Mouse (Mus musculus): ENCODE data around the gene Zfp609. TPM values are rescaled to one million over a fixed set of nuclear protein-coding genes. Genes with fewer than 3 reads are reported as not detected.
A peak's percentile ranks its signal among the peaks of the same experiment; 100 is the strongest.

Zfp609 gene
- polyA plus RNA-seq, 1 experiment from 2014 or later: 8.6 TPM

- peak overlapping the region; percentile 56 for H3K27ac ChIP-seq (replicated peaks)
- no peaks in the 10 kb centered on the region for H3K27me3 ChIP-seq
- ATAC-seq (ENCODE audit: low read depth): no peak
- 55% methylated on average over 7 of the region's 7 CpGs for WGBS
- H3K4me2 ChIP-seq: no peak overlapping the region
- H3K4me3 ChIP-seq: no peak overlapping the region
- H3K4me1 ChIP-seq (replicated peaks): peaks cover 27% of the 10 kb centered on the region
- no peaks in the 10 kb centered on the region for H3K9me3 ChIP-seq
- no peak overlapping the region for H3K9ac ChIP-seq
- peaks cover 5% of the 10 kb centered on the region; the same call in 1 of the 2 replicates for H3K36me3 ChIP-seq
Measured at GRCm38 (mm10) chr9:65755673-65756375, 71.5 kb downstream of the Zfp609 start.

- Histone ChIP-seq H3K9me3 (no peaks in the 10 kb centered on the region), H3K9ac (no peak overlapping the region), H3K4me1 (replicated peaks) (peaks cover 20% of the 10 kb centered on the region), H3K36me3 (peaks cover 5% of the 10 kb centered on the region; the same call in 1 of the 2 replicates), H3K4me3 (no peak overlapping the region), H3K27ac (replicated peaks) (no peak overlapping the region), H3K27me3 (no peaks in the 10 kb centered on the region), H3K4me2 (no peak overlapping the region)
- WGBS: 77% methylated on average over 1 of the region's 1 CpGs
- ATAC-seq (ENCODE audit: low read depth): no peak
Measured at GRCm38 (mm10) chr9:65755164-65755563, 72.2 kb downstream of the Zfp609 start.

GRCm38 (mm10) chr9:65752632-65753031 is 74.7 kb downstream of the Zfp609 start:
- no peak overlapping the region for H3K9ac ChIP-seq
- WGBS: 94% methylated on average over 3 of the region's 3 CpGs
- H3K4me1 ChIP-seq (replicated peaks): peaks cover 24% of the 10 kb centered on the region
- H3K4me2 ChIP-seq: no peak overlapping the region
- no peak overlapping the region for H3K4me3 ChIP-seq
- no peaks in the 10 kb centered on the region for H3K9me3 ChIP-seq
- no peaks in the 10 kb centered on the region for H3K27me3 ChIP-seq
- no peak for ATAC-seq (ENCODE audit: low read depth)
- H3K27ac ChIP-seq (replicated peaks): no peak overlapping the region
- H3K36me3 ChIP-seq: peaks cover 5% of the 10 kb centered on the region; the same call in 1 of the 2 replicates

GRCm38 (mm10) chr9:65751906-65752305 is 75.5 kb downstream of the Zfp609 start:
- no peak overlapping the region for H3K9ac ChIP-seq
- no peaks in the 10 kb centered on the region for H3K27me3 ChIP-seq
- peaks cover 5% of the 10 kb centered on the region; the same call in 1 of the 2 replicates for H3K36me3 ChIP-seq
- no peaks in the 10 kb centered on the region for H3K9me3 ChIP-seq
- no peak overlapping the region for H3K4me3 ChIP-seq
- no peak overlapping the region for H3K4me2 ChIP-seq
- H3K4me1 ChIP-seq (replicated peaks): peaks cover 19% of the 10 kb centered on the region
- no peak overlapping the region for H3K27ac ChIP-seq (replicated peaks)
- ATAC-seq (ENCODE audit: low read depth): no peak
- whole genome bisulfite sequencing: 94% methylated on average over 7 of the region's 7 CpGs

GRCm38 (mm10) chr9:65748102-65748501 is 79.3 kb downstream of the Zfp609 start:
- 42% methylated on average over 4 of the region's 4 CpGs for WGBS
- peaks cover 5% of the 10 kb centered on the region; the same call in 1 of the 2 replicates for H3K36me3 ChIP-seq
- no peak overlapping the region for H3K9ac ChIP-seq
- no peaks in the 10 kb centered on the region for H3K9me3 ChIP-seq
- no peak overlapping the region for H3K4me2 ChIP-seq
- no peak for ATAC-seq (ENCODE audit: low read depth)
- H3K27ac ChIP-seq (replicated peaks): peak overlapping the region; percentile 52; the same call in 1 of the 2 replicates
- peaks cover 44% of the 10 kb centered on the region for H3K4me1 ChIP-seq (replicated peaks)
- H3K4me3 ChIP-seq: no peak overlapping the region
- H3K27me3 ChIP-seq: no peaks in the 10 kb centered on the region

GRCm38 (mm10) chr9:65746479-65746878 is 80.9 kb downstream of the Zfp609 start:
- 84% methylated on average over 2 of the region's 2 CpGs for WGBS
- H3K36me3 ChIP-seq: no peaks in the 10 kb centered on the region
- no peak overlapping the region for H3K9ac ChIP-seq
- H3K27ac ChIP-seq (replicated peaks): peak overlapping the region; percentile 89; the same call in 1 of the 2 replicates
- no peak overlapping the region for H3K4me2 ChIP-seq
- no peaks in the 10 kb centered on the region for H3K9me3 ChIP-seq
- ATAC-seq (ENCODE audit: low read depth): no peak
- H3K27me3 ChIP-seq: no peaks in the 10 kb centered on the region
- H3K4me1 ChIP-seq (replicated peaks): peaks cover 51% of the 10 kb centered on the region
- no peak overlapping the region for H3K4me3 ChIP-seq

- 51% methylated on average over 5 of the region's 5 CpGs for WGBS
- H3K27me3 ChIP-seq: no peaks in the 10 kb centered on the region
- peak overlapping the region; percentile 89 for H3K27ac ChIP-seq (replicated peaks)
- H3K4me3 ChIP-seq: no peak overlapping the region
- no peaks in the 10 kb centered on the region for H3K9me3 ChIP-seq
- 0 out of 2 replicates have a peak overlapping the region, but pooled peaks have one; percentile 0 for H3K9ac ChIP-seq
- no peak for ATAC-seq (ENCODE audit: low read depth)
- peaks cover 51% of the 10 kb centered on the region for H3K4me1 ChIP-seq (replicated peaks)
- no peaks in the 10 kb centered on the region for H3K36me3 ChIP-seq
- no peak overlapping the region for H3K4me2 ChIP-seq
Measured at GRCm38 (mm10) chr9:65745456-65745855, 81.9 kb downstream of the Zfp609 start.

- H3K9ac ChIP-seq: peak overlapping the region; percentile 48
Measured at GRCm38 (mm10) chr9:65744171-65745082, 82.9 kb downstream of the Zfp609 start.

GRCm38 (mm10) chr9:65743809-65744170 is 83.6 kb downstream of the Zfp609 start:
- peaks cover 51% of the 10 kb centered on the region for H3K4me1 ChIP-seq (replicated peaks)
- peak overlapping the region; percentile 89 for H3K27ac ChIP-seq (replicated peaks)
- H3K36me3 ChIP-seq: no peaks in the 10 kb centered on the region
- ATAC-seq (ENCODE audit: low read depth): peak; percentile 25; the same call in 1 of the 2 replicates
- no peak overlapping the region for H3K4me3 ChIP-seq
- H3K9ac ChIP-seq: peak overlapping the region; percentile 48; the same call in 1 of the 2 replicates
- H3K4me2 ChIP-seq: peak overlapping the region; percentile 21; the same call in 1 of the 2 replicates
- H3K9me3 ChIP-seq: no peaks in the 10 kb centered on the region
- H3K27me3 ChIP-seq: no peaks in the 10 kb centered on the region

More at GRCm38 (mm10) chr9:65744171-65745082, 82.9 kb downstream of the Zfp609 start:
- Histone ChIP-seq H3K9me3 (no peaks in the 10 kb centered on the region), H3K27me3 (no peaks in the 10 kb centered on the region), H3K4me3 (no peak overlapping the region), H3K4me2 (peak overlapping the region; percentile 21), H3K27ac (replicated peaks) (peak overlapping the region; percentile 89), H3K4me1 (replicated peaks) (peaks cover 51% of the 10 kb centered on the region), H3K36me3 (no peaks in the 10 kb centered on the region)
- 14% methylated on average over 4 of the region's 4 CpGs for WGBS
- ATAC-seq (ENCODE audit: low read depth): peak; percentile 82

GRCm38 (mm10) chr9:65743322-65743721 is 84.0 kb downstream of the Zfp609 start:
- ATAC-seq (ENCODE audit: low read depth): 0 out of 2 replicates have a peak, but pooled peaks have one; percentile 6
- Histone ChIP-seq H3K4me3 (no peak overlapping the region), H3K4me1 (replicated peaks) (peaks cover 47% of the 10 kb centered on the region), H3K27ac (replicated peaks) (peak overlapping the region; percentile 89), H3K4me2 (no peak overlapping the region), H3K36me3 (no peaks in the 10 kb centered on the region), H3K27me3 (no peaks in the 10 kb centered on the region), H3K9ac (no peak overlapping the region), H3K9me3 (no peaks in the 10 kb centered on the region)

GRCm38 (mm10) chr9:65742777-65743176 is 84.6 kb downstream of the Zfp609 start:
- H3K4me2 ChIP-seq: no peak overlapping the region
- no peak for ATAC-seq (ENCODE audit: low read depth)
- no peak overlapping the region for H3K4me3 ChIP-seq
- WGBS: 91% methylated on average over 3 of the region's 3 CpGs
- H3K27ac ChIP-seq (replicated peaks): peak overlapping the region; percentile 1; the same call in 1 of the 2 replicates
- no peak overlapping the region for H3K9ac ChIP-seq
- H3K27me3 ChIP-seq: no peaks in the 10 kb centered on the region
- H3K36me3 ChIP-seq: no peaks in the 10 kb centered on the region
- H3K9me3 ChIP-seq: no peaks in the 10 kb centered on the region
- H3K4me1 ChIP-seq (replicated peaks): peaks cover 44% of the 10 kb centered on the region

All from neural tube, embryonic 13.5 days (tissue).